Comparison of ENCODE assay signal across 8 mouse cellular contexts in the genomic region with DNA sequence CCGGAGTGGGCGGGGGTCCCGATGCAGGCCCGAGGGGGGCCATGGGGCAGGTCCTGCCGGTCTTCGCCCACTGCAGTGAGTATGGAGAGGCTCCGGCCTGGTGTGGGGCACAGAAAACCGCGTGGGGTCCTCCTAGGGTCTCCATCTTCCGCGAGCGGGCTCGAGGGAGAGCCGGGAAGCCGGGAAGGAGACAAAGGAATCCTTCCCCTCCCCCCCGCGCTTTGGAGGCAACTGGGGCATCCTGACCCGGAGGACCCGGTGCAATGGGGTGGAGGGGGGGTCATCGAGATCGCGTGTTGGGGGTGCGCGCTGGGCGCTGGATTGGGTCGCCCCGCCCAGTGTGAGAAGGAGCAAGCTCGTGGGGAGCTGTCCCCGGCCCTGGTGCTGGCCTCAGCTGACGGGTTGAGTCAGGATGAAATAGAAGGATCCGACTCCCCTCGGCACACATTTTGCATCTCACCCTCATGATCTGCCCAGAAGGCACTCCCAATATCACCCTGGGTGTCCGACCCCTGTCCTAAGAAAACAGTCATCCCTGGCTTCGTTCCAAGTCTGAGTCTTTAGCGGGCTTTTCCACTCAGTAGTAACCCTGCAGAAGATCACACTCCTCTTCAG. TPM values are rescaled to one million over a fixed set of nuclear protein-coding genes. Genes with fewer than 3 reads are reported as not detected.
DNase-seq lines count a peak whose midpoint lies in the region; ATAC-seq and TF ChIP-seq lines count a peak whose summit lies in the region.

No protein-coding gene starts in this region.

- no peak for TF ChIP-seq CTCF in heart, adult 2 months (IDR thresholded peaks at IDR 0.05)
- TF ChIP-seq CTCF in heart, postnatal 0 days (IDR thresholded peaks at IDR 0.05; ENCODE audit: low read depth): no peak

- peak overlapping the region; percentile 45 for H3K4me3 ChIP-seq in heart, adult 2 months
- peak overlapping the region; percentile 47 for H3K4me3 ChIP-seq in heart, postnatal 0 days (ENCODE audit: low read depth, low read length)
- peak overlapping the region; percentile 55 for H3K4me3 ChIP-seq in stomach, embryonic 14.5 days (ENCODE audit: low read depth, low read length)

- no peaks in the 10 kb centered on the region for H3K9me3 ChIP-seq in heart, postnatal 0 days (replicated peaks; ENCODE audit: control insufficient read depth, low read length)
- no peaks in the 10 kb centered on the region for H3K9me3 ChIP-seq in stomach, embryonic 14.5 days (ENCODE audit: control insufficient read depth, low read depth, low read length)

- no peak overlapping the region for H3K27ac ChIP-seq in heart, adult 2 months
- no peak overlapping the region for H3K27ac ChIP-seq in heart, postnatal 0 days (ENCODE audit: low read depth)
- no peak overlapping the region for H3K27ac ChIP-seq in stomach, embryonic 14.5 days (ENCODE audit: low read length)

- TF ChIP-seq EP300 in heart, adult 2 months (IDR thresholded peaks at IDR 0.05; ENCODE audit: insufficient read depth, low read depth, low read length): no peak
- no peak for TF ChIP-seq EP300 in heart, postnatal 0 days (IDR thresholded peaks at IDR 0.05; ENCODE audit: low read depth)

- H3K4me1 ChIP-seq in heart, adult 2 months (ENCODE audit: control insufficient read depth, insufficient read depth, low read length): no peaks in the 10 kb centered on the region
- H3K4me1 ChIP-seq in heart, postnatal 0 days (ENCODE audit: control insufficient read depth, insufficient read depth): peaks cover 13% of the 10 kb centered on the region; the same call in 1 of the 2 replicates
- H3K4me1 ChIP-seq in stomach, embryonic 14.5 days (ENCODE audit: control insufficient read depth, insufficient read depth, low read length): peaks cover 7% of the 10 kb centered on the region; the same call in 1 of the 2 replicates

- peak; percentile 75 for ATAC-seq in heart, postnatal 0 days (ENCODE audit: insufficient read depth, low read depth)
- peak; percentile 58 for ATAC-seq in megakaryocyte-erythroid progenitor cell, adult 5-6 weeks (replicated peaks; ENCODE audit: low FRiP score, low TSS enrichment, poor library complexity, severe bottlenecking)
- ATAC-seq in stomach, embryonic 14.5 days (ENCODE audit: insufficient number of reproducible peaks, insufficient read depth, low FRiP score, low read depth): peak; percentile 54

- H3K36me3 ChIP-seq in heart, adult 2 months (ENCODE audit: control insufficient read depth, insufficient read depth, low read length): no peaks in the 10 kb centered on the region
- no peaks in the 10 kb centered on the region for H3K36me3 ChIP-seq in heart, postnatal 0 days (replicated peaks; ENCODE audit: control insufficient read depth, insufficient read depth, low read length)
- no peaks in the 10 kb centered on the region for H3K36me3 ChIP-seq in stomach, embryonic 14.5 days (ENCODE audit: control insufficient read depth, insufficient read depth, low read length)

- H3K79me2 ChIP-seq in heart, adult 2 months (replicated peaks; ENCODE audit: control insufficient read depth, insufficient read depth, low read length): no peaks in the 10 kb centered on the region

- H3K9ac ChIP-seq in heart, adult 2 months (ENCODE audit: low read depth, low read length): peak overlapping the region; percentile 41; the same call in 1 of the 2 replicates
- no peak overlapping the region for H3K9ac ChIP-seq in heart, postnatal 0 days (replicated peaks; ENCODE audit: low read depth, low read length)
- H3K9ac ChIP-seq in stomach, embryonic 14.5 days (replicated peaks; ENCODE audit: low read depth, low read length): no peak overlapping the region; the same call in 1 of the 2 replicates

- peak in 1 of 2 experiments; percentile 76 for DNase-seq in heart, adult 2 months
- no peak for DNase-seq in heart, adult 9 months (ENCODE audit: low spot score in 2 of 2)
- DNase-seq in T-cell, adult 2 months (ENCODE audit: low spot score): peak; percentile 29
- peak; percentile 71 for DNase-seq in embryo, embryonic 9.5 days (ENCODE audit: extremely low spot score)
- no peak for DNase-seq in heart, postnatal 0 days (ENCODE audit: low spot score)
- DNase-seq in left cerebral cortex, postnatal 14 days (ENCODE audit: low spot score in 2 of 2): peak; percentile 38 to 51

- 1% methylated on average over 34 of the region's 35 CpGs for WGBS in heart, adult 2 months
- WGBS in heart, postnatal 0 days: 1% methylated on average over 32 of the region's 35 CpGs
- WGBS in stomach, embryonic 14.5 days: under 1% methylated on average over 34 of the region's 35 CpGs

- intact Hi-C loops in heart, adult 2 months (cut with DNase I): loop anchor here (2.0 kb wide), 1 partner anchor 104 kb away; no protein-coding TSS in a partner anchor
- intact Hi-C loops in left cerebral cortex, postnatal 14 days (cut with DNase I): no loop called here

- H3K4me2 ChIP-seq in heart, postnatal 0 days (ENCODE audit: low read depth, low read length): peak overlapping the region; percentile 96
- peak overlapping the region; percentile 100 for H3K4me2 ChIP-seq in stomach, embryonic 14.5 days (replicated peaks; ENCODE audit: low read depth, low read length)

- peaks cover 9% of the 10 kb centered on the region for H3K27me3 ChIP-seq in heart, adult 2 months (ENCODE audit: control insufficient read depth, insufficient read depth, low read length)
- H3K27me3 ChIP-seq in heart, postnatal 0 days (ENCODE audit: control insufficient read depth, insufficient read depth, low read length): peaks cover 46% of the 10 kb centered on the region
- H3K27me3 ChIP-seq in stomach, embryonic 14.5 days (ENCODE audit: control insufficient read depth, insufficient read depth, low read length): peaks cover 32% of the 10 kb centered on the region

- no peak for TF ChIP-seq POLR2A in heart, adult 2 months (IDR thresholded peaks at IDR 0.05; ENCODE audit: insufficient read depth, low read depth, low read length)

RNA-seq across cellular contexts. Expression of gene Rtn2, which starts 0.5 kb away (rescaled TPM):
- total RNA-seq in heart, adult 2 months (2021): 100 to 1,000 TPM; 114 to 136 TPM
- 273 and 340 TPM in 2 replicates for polyA plus RNA-seq in heart, adult 2 months (2012; rRNA removed)
- 80.7 and 108 TPM in 2 replicates for total RNA-seq in heart, postnatal 0 days (2014; rRNA removed; ENCODE audit: low replicate concordance)
- 51.7 and 53.6 TPM in 2 replicates for polyA plus RNA-seq in heart, postnatal 0 days (2015; fragmentation: Nextera tagmentation; extraction: Ambion mirVana)
- 100 to 1,000 TPM; 115 to 123 TPM for total RNA-seq in left cerebral cortex, postnatal 14 days (2021)
- total RNA-seq in megakaryocyte-erythroid progenitor cell, adult 5-6 weeks (2014; fragmentation: Nextera tagmentation): not detected in 2 replicates
- not detected in 2 replicates for total RNA-seq in megakaryocyte-erythroid progenitor cell, adult 5-6 weeks (2017)
- 11.7 and 13.9 TPM in 2 replicates for polyA plus RNA-seq in stomach, embryonic 14.5 days (2014; fragmentation: Nextera tagmentation; extraction: Ambion mirVana)

RNA-seq across cellular contexts. Expression of gene Ppm1n, which starts 3.0 kb away (rescaled TPM):
- total RNA-seq in heart, adult 2 months (2021): under 1 TPM in 1 of 2 experiments, not detected in 1; 0.21 TPM
- 0.09 and 0.33 TPM in 2 replicates for polyA plus RNA-seq in heart, adult 2 months (2012; rRNA removed)
- total RNA-seq in heart, postnatal 0 days (2014; rRNA removed; ENCODE audit: low replicate concordance): not detected in 2 replicates
- polyA plus RNA-seq in heart, postnatal 0 days (2015; fragmentation: Nextera tagmentation; extraction: Ambion mirVana): 0.47 and 0.56 TPM in 2 replicates
- under 1 TPM in 1 of 2 experiments, not detected in 1; 0.40 TPM for total RNA-seq in left cerebral cortex, postnatal 14 days (2021)
- total RNA-seq in megakaryocyte-erythroid progenitor cell, adult 5-6 weeks (2014; fragmentation: Nextera tagmentation): not detected in 2 replicates
- not detected in 2 replicates for total RNA-seq in megakaryocyte-erythroid progenitor cell, adult 5-6 weeks (2017)
- polyA plus RNA-seq in stomach, embryonic 14.5 days (2014; fragmentation: Nextera tagmentation; extraction: Ambion mirVana): 0.15 TPM in 1 of 2 replicates, not detected in the other

RNA-seq across cellular contexts. Expression of gene Vasp, which starts 11.3 kb away (rescaled TPM):
- 10 to 100 TPM; 25.1 to 30.8 TPM for total RNA-seq in heart, adult 2 months (2021)
- polyA plus RNA-seq in heart, adult 2 months (2012; rRNA removed): 43.3 and 51.5 TPM in 2 replicates
- 115 and 127 TPM in 2 replicates for total RNA-seq in heart, postnatal 0 days (2014; rRNA removed; ENCODE audit: low replicate concordance)
- 67.7 and 72.2 TPM in 2 replicates for polyA plus RNA-seq in heart, postnatal 0 days (2015; fragmentation: Nextera tagmentation; extraction: Ambion mirVana)
- total RNA-seq in left cerebral cortex, postnatal 14 days (2021): 10 to 100 TPM; 18.4 to 21.1 TPM
- total RNA-seq in megakaryocyte-erythroid progenitor cell, adult 5-6 weeks (2014; fragmentation: Nextera tagmentation): 19.3 and 34.8 TPM in 2 replicates
- 27.9 and 53.7 TPM in 2 replicates for total RNA-seq in megakaryocyte-erythroid progenitor cell, adult 5-6 weeks (2017)
- polyA plus RNA-seq in stomach, embryonic 14.5 days (2014; fragmentation: Nextera tagmentation; extraction: Ambion mirVana): 48.1 and 64.9 TPM in 2 replicates

RNA-seq across cellular contexts. Expression of gene Fosb, which starts 27.0 kb away (rescaled TPM):
- 1 to 10 TPM in 1 of 2 experiments, under 1 TPM in 1; 0.89 to 1.1 TPM for total RNA-seq in heart, adult 2 months (2021)
- polyA plus RNA-seq in heart, adult 2 months (2012; rRNA removed): 0.94 and 1.1 TPM in 2 replicates
- 0.39 and 0.80 TPM in 2 replicates for total RNA-seq in heart, postnatal 0 days (2014; rRNA removed; ENCODE audit: low replicate concordance)
- polyA plus RNA-seq in heart, postnatal 0 days (2015; fragmentation: Nextera tagmentation; extraction: Ambion mirVana): 0.05 and 0.10 TPM in 2 replicates
- total RNA-seq in left cerebral cortex, postnatal 14 days (2021): 10 to 100 TPM in 1 of 2 experiments, 1 to 10 TPM in 1; 7.6 to 10.7 TPM
- 4.2 and 4.8 TPM in 2 replicates for total RNA-seq in megakaryocyte-erythroid progenitor cell, adult 5-6 weeks (2014; fragmentation: Nextera tagmentation)
- total RNA-seq in megakaryocyte-erythroid progenitor cell, adult 5-6 weeks (2017): 52.4 and 77.0 TPM in 2 replicates
- polyA plus RNA-seq in stomach, embryonic 14.5 days (2014; fragmentation: Nextera tagmentation; extraction: Ambion mirVana): 0.07 TPM in 1 of 2 replicates, not detected in the other

RNA-seq across cellular contexts. Expression of gene Opa3, which starts 54.8 kb away (rescaled TPM):
- total RNA-seq in heart, adult 2 months (2021): 10 to 100 TPM; 59.9 to 66.0 TPM
- polyA plus RNA-seq in heart, adult 2 months (2012; rRNA removed): 64.6 and 91.3 TPM in 2 replicates
- 52.9 and 56.4 TPM in 2 replicates for total RNA-seq in heart, postnatal 0 days (2014; rRNA removed; ENCODE audit: low replicate concordance)
- polyA plus RNA-seq in heart, postnatal 0 days (2015; fragmentation: Nextera tagmentation; extraction: Ambion mirVana): 37.6 and 40.5 TPM in 2 replicates
- 10 to 100 TPM; 40.0 to 43.9 TPM for total RNA-seq in left cerebral cortex, postnatal 14 days (2021)
- 22.3 and 22.6 TPM in 2 replicates for total RNA-seq in megakaryocyte-erythroid progenitor cell, adult 5-6 weeks (2014; fragmentation: Nextera tagmentation)
- total RNA-seq in megakaryocyte-erythroid progenitor cell, adult 5-6 weeks (2017): 17.1 and 21.2 TPM in 2 replicates
- polyA plus RNA-seq in stomach, embryonic 14.5 days (2014; fragmentation: Nextera tagmentation; extraction: Ambion mirVana): 37.1 and 42.9 TPM in 2 replicates

Comparison
In these comparisons a context has a peak if more than half of its experiments do, and no peak if none do; other contexts are left out.
1. DNase-seq: peak in T-cell, adult 2 months (single experiment), embryo, embryonic 9.5 days (single experiment) and left cerebral cortex, postnatal 14 days (2 of 2); none in heart, adult 9 months (0 of 2) and heart, postnatal 0 days (single experiment).
2. RNA of gene Rtn2, which starts 0.5 kb away (total RNA-seq): 114 to 136 TPM in heart, adult 2 months, 115 to 123 TPM in left cerebral cortex, postnatal 14 days and 80.7 to 108 TPM in heart, postnatal 0 days; not detected in megakaryocyte-erythroid progenitor cell, adult 5-6 weeks; every median in the first group is over 10 times any median in the second.
3. Peak in every context shown above with its lines, with median percentiles within 50 percentile points of each other: H3K4me3 ChIP-seq and ATAC-seq.